Mouse (Mus musculus) kidney, adult 18-20 months (tissue): Measurements from ENCODE around the gene Gm13289.
"Not testable (repeated sequence)": the region's sequence is repeated elsewhere in the genome, so short reads cannot be mapped to it uniquely, and the experiment has no call there.

Experiments used
- DNase-seq: peaks from one replicate; pipeline ENCODE4 v3.0.0; 2021

The Gm13289 gene

DNA sequence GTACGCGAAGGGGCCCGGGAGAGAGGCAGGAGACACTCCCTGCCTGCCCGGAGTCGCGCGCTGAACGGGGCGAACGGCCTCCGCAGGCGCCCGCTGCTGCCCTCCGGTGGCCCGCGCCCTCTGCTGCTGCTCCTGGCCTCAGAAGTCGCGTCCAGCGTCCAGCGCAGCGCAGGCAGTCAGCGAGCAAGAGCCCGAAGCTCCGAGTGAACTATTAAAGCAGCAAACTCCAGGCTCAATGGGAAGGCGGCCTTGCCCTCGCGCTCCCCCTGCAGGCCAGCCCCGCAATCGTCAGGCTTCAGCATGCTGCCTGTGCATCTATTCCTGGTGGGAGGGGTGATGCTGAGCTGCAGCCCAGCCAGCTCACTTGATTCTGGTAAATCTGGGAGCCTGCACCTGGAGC is at the start of gene Gm13289:
Gene Gm13289, plus strand, starts transcription at position 301 of the 400 bp plus-strand sequence.
- not testable (repeated sequence) for DNase-seq

GRCm38 (mm10) chr4:88727324-88727723 is 49.4 kb upstream of the Gm13289 start:
- peak; percentile 41 for DNase-seq

DNA sequence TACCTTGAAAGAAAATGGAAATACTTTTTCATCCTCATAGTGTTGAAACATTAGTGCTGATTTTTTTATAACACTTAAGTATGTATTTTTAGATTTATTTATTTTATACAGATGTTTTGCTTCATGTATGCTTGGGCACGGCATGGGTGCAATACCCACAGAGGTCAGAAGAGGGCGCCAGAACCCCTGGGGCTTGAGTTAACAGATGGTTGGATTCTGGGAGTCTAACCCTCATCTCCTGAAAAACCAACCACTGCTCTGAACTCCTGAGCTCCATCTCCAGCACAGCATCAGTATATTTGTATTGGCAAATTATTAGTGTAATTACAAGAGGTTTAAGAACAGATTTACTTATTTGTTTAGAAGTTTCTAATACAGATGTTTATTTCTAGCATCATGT is 38.2 kb upstream of the Gm13289 start:
- DNase-seq: peak; percentile 82

- DNase-seq: no peak
Observed at GRCm38 (mm10) chr4:88739036-88739435, 37.7 kb upstream of the Gm13289 start.

GRCm38 (mm10) chr4:88741426-88741825 is 35.3 kb upstream of the Gm13289 start:
- no peak for DNase-seq

DNA sequence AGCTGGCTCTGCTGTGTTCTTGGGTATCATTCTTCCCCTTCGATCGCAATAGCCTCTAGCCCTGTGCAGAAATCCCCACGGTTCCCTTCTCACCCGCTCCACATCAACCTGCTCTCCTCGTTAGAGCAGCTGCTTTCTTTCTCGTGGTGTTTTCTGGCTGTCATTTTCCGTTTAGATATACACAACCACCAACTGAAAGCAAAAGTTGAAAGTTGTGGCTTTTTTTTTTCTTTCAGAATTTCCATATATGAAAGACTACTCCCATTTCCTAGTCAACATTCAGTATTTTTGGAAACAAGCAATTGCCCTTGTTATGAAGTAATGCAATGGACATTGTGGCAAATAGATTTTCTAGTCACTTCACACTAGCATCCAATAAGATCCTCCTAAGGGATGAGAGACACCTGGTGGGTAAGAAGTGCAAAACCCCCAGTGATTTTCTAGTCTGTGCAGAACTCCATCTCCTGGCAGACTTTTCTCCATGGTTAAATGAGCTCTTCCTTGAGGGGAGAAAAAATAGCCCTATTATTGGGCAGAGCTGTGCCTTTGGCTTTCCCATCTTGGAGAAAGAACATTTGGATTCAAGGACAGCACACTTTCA is 33.9 kb upstream of the Gm13289 start:
- DNase-seq: no peak

GRCm38 (mm10) chr4:88744207-88744606 is 32.5 kb upstream of the Gm13289 start:
- no peak for DNase-seq

DNA sequence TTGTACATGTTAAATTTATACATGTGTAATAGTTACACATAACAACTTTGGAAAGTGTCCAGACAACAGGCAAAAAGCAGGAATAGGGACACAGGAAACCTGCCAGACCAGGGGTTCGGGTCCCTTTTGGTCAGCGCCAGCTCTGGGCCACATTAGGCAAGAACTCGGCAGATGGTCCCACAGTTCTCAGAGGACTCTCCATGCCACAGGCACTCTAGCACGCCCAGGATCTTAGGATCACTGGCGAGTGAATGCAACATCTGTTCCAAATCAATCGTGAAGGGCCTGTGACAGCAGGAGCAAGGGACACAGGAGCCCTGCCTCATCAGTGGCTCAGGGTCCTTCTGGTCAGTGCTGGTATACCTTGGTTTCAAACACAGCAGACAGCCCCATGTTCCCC is 26.8 kb upstream of the Gm13289 start:
- DNase-seq: no peak

DNA sequence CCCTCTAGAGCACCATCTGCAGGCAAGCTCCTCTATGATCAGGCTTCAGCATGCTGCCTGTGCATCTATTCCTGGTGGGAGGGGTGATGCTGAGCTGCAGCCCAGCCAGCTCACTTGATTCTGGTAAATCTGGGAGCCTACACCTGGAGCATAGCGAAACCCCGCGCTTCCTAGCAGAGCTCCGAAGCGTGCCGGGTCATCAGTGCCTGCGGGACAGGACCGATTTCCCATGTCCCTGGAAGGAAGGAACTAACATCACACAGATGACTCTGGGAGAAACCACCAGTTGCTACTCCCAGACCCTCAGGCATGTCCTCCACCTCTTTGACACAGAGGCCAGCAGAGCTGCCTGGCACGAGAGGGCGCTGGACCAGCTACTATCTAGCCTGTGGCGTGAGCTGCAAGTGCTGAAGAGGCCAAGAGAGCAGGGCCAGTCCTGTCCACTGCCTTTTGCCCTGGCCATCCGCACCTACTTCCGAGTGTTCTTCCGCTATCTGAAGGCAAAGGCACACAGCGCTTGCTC is 21.8 kb upstream of the Gm13289 start, which contains the start of gene Gm13271:
Gene Gm13271, plus strand, starts transcription at position 51 of the 523 bp plus-strand sequence.
- DNase-seq: peak; percentile 65

DNA sequence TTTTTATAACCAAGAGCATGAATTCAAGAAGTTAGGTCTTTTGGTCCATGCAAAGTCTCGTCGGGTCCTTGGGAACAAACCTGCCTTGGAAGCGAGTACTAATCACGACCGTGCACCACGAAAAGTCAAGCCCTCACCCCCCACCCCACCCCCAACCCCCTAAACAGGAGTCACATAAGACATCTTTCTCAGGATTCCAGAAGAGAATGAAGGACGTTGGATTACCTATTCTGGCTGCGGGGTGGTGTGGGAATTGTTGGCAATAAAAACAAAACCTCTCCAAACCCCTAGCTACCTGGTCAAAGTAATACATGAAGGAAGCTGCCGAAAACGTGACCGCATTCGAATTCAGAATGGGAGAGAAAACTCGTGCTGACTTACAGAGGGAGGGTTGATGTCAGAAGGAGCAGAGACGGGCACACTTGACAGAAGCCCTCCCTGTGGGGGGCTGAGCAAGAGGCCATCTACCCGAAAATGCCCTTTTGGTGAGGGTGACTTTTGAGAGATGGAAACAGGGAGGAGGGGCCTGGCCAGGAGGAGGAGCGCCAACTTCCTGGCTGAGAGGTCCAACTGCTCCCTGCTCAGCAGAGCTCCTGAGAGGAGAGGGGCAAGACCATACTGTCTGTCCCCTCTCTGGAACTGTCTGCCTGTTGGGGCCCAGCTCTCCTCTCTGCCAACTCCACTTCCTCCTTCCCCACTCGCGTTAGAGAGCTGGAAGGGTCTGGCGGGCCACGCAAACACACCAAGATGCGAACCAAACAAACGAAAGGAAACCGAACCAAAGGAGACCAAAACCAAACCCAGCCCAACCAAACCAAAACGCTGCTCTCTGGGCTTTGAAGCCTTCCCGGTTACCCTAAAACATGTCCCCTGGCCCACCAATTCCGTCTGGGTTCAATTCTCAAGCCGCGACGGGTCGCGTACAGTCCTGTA is 19.9 kb upstream of the Gm13289 start:
- DNase-seq: peak; percentile 54

DNA sequence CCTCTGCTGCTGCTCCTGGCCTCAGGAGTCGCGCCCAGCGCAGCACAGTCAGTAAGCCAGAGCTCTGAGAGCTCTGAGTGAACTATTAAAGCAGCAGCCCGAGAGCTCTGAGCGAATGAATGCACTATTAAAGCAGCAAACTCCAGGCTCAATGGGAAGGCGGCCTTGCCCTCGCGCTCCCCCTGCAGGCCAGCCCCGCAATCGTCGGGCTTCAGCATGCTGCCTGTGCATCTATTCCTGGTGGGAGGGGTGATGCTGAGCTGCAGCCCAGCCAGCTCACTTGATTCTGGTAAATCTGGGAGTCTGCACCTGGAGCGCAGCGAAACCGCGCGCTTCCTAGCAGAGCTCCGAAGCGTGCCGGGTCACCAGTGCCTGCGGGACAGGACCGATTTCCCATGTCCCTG is 19.1 kb upstream of the Gm13289 start:
- DNase-seq: peak; percentile 93

DNA sequence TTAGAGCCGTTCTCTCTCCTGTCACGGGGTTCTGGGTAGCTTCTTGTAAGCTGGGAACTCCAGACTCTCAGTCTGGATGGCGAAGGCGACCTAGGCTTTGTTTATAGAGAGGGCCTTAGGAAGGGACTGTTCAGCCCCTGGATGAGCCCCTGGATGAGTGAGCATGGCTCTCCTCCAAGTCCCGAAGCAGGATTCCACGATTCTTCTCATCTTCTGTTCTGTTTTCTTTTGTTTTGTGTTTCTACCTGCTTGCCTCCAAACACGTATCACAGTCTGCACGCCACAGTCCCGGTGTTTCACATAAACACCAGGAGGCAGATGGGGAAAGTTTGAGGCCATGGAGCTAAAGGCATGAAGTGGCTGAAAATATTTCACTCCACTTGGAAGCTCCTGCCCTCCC is 18.0 kb upstream of the Gm13289 start:
- not testable (repeated sequence) for DNase-seq

DNA sequence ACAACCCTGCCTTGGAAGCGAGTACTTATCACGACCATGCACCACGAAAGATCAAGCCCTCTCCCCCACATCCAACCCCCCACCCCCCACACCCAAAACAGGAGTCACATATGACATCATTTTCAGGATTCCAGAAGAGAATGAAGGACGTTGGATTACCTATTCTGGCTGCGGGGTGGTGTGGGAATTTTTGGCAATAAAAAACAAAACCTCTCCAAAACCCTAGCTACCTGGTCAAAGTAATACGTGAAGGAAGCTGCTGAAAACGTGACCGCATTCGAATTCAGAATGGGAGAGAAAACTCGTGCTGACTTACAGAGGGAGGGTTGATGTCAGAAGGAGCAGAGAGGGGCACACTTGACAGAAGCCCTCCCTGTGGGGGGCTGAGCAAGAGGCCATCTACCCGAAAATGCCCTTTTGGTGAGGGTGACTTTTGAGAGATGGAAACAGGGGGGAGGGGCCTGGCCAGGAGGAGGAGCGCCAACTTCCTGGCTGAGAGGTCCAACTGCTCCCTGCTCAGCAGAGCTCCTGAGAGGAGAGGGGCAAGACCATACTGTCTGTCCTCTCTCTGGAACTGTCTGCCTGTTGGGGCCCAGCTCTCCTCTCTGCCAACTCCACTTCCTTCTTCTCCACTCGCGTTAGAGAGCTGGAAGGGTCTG is 17.0 kb upstream of the Gm13289 start, which contains the start of gene Gm13283:
Gene Gm13283, plus strand, starts transcription at position 510 of the 659 bp plus-strand sequence.
- DNase-seq: peak; percentile 35

DNA sequence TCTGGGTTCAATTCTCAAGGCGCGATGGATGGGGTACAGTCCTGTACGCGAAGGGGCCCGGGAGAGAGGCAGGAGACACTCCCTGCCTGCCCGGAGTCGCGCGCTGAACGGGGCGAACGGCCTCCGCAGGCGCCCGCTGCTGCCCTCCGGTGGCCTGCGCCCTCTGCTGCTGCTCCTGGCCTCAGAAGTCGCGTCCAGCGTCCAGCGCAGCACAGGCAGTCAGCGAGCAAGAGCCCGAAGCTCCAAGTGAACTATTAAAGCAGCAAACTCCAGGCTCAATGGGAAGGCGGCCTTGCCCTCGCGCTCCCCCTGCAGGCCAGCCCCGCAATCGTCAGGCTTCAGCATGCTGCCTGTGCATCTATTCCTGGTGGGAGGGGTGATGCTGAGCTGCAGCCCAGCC is 16.3 kb upstream of the Gm13289 start:
- peak; percentile 81 for DNase-seq

DNA sequence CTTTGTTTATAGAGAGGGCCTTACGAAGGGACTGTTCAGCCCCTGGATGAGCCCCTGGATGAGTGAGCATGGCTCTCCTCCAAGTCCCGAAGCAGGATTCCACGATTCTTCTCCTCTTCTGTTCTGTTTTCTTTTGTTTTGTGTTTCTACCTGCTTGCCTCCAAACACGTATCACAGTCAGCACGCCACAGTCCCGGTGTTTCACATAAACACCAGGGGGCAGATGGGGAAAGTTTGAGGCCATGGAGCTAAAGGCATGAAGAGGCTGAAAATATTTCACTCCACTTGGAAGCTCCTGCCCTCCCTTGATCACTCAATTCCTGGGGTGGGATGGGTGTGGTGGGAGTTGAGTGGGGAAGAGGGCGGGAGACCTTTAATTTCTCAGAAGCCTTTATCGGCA is 14.9 kb upstream of the Gm13289 start:
- peak; percentile 48 for DNase-seq

DNA sequence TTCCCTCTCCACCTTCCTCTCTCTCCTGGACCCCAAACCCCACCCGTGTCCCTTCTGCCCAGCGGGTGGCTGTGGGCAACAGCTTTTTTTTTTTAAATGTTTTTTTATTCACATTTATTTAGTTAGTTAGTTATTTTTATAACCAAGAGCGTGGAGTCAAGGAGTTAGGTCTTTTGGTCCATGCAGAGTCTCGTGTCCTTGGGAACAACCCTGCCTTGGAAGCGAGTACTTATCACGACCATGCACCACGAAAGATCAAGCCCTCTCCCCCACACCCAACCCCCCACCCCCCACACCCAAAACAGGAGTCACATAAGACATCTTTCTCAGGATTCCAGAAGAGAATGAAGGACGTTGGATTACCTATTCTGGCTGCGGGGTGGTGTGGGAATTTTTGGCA is 14.4 kb upstream of the Gm13289 start:
- peak; percentile 13 for DNase-seq

- DNase-seq: peak; percentile 68
Observed at GRCm38 (mm10) chr4:88763384-88764018, 13.2 kb upstream of the Gm13289 start.

DNA sequence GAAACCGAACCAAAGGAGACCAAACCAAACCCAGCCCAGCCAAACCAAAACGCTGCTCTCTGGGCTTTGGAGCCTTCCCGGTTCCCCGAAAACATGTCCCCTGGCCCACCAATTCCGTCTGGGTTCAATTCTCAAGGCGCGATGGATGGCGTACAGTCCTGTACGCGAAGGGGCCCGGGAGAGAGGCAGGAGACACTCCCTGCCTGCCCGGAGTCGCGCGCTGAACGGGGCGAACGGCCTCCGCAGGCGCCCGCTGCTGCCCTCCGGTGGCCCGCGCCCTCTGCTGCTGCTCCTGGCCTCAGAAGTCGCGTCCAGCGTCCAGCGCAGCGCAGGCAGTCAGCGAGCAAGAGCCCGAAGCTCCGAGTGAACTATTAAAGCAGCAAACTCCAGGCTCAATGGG is 3.2 kb upstream of the Gm13289 start, which contains the start of gene Gm13290:
Gene Gm13290, plus strand, starts transcription at position 301 of the 400 bp plus-strand sequence.
- not testable (repeated sequence) for DNase-seq

- not testable (repeated sequence) for DNase-seq
Observed at GRCm38 (mm10) chr4:88779550-88779949, 2.8 kb downstream of the Gm13289 start, which contains the start of gene Gm13272. Gm13272 (plus strand) TSS chr4:88779850.

- not testable (repeated sequence) for DNase-seq
Observed at GRCm38 (mm10) chr4:88780320-88780719, 3.6 kb downstream of the Gm13289 start.

GRCm38 (mm10) chr4:88781831-88782230 is 5.1 kb downstream of the Gm13289 start, which contains the start of gene Ifnz:
Ifnz (plus strand) TSS chr4:88782131.
- not testable (repeated sequence) for DNase-seq

DNA sequence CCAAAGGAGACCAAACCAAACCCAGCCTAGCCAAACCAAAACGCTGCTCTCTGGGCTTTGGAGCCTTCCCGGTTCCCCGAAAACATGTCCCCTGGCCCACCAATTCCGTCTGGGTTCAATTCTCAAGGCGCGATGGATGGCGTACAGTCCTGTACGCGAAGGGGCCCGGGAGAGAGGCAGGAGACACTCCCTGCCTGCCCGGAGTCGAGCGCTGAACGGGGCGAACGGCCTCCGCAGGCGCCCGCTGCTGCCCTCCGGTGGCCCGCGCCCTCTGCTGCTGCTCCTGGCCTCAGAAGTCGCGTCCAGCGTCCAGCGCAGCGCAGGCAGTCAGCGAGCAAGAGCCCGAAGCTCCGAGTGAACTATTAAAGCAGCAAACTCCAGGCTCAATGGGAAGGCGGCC is 5.6 kb downstream of the Gm13289 start:
- not testable (repeated sequence) for DNase-seq
